Mouse (Mus musculus) kidney, postnatal 0 days (tissue): Measurements from ENCODE around the gene Vmn1r112. TPM values are rescaled to one million over a fixed set of nuclear protein-coding genes. Genes with fewer than 3 reads are reported as not detected.
"Not testable (repeated sequence)": the region's sequence is repeated elsewhere in the genome, so short reads cannot be mapped to it uniquely, and the experiment has no call there.

ENCODE experiments used
- ATAC-seq: fragments of 200-750 bp; cut with Nextera tagmentation; replicated peaks from 2 replicates; pipeline ENCODE4 v1.8.0; 2017; ENCODE audit warnings: low read depth, moderate number of reproducible peaks, moderate TSS enrichment, moderate library complexity; ENCODE audit not compliant: low FRiP score
- DNase-seq: peaks from one replicate; pipeline ENCODE4 v3.0.0-alpha.2; 2016; ENCODE audit warnings: low spot score
- H3K27ac ChIP-seq: fragments of 300-500 bp; sonication (generic); 2 replicates; pipeline ENCODE4 v1.5.1; 2014; ENCODE audit warnings: mild to moderate bottlenecking
- H3K27me3 ChIP-seq: fragments of 300-500 bp; sonication (generic); 2 replicates; pipeline ENCODE4 v1.6.1; 2014; ENCODE audit warnings: low read length, mixed read lengths; ENCODE audit not compliant: insufficient read depth
- H3K36me3 ChIP-seq: fragments of 300-500 bp; sonication (generic); 2 replicates; pipeline ENCODE4 v1.6.1; 2014; ENCODE audit warnings: low read length, mixed read lengths; ENCODE audit not compliant: insufficient read depth
- H3K4me1 ChIP-seq: fragments of 300-500 bp; sonication (generic); replicated peaks from 2 replicates; pipeline ENCODE4 v1.6.1; 2014; ENCODE audit warnings: antibody characterized with exemption, low read length, mixed read lengths; ENCODE audit not compliant: insufficient read depth
- H3K4me2 ChIP-seq: fragments of 300-500 bp; sonication (generic); 2 replicates; pipeline ENCODE4 v1.6.1; 2014; ENCODE audit warnings: mild to moderate bottlenecking, low read length, moderate library complexity, mixed read lengths
- H3K4me3 ChIP-seq: fragments of 300-500 bp; sonication (generic); replicated peaks from 2 replicates; pipeline ENCODE4 v1.5.1; 2014; ENCODE audit warnings: low read depth, low read length
- H3K9ac ChIP-seq: fragments of 300-500 bp; sonication (generic); 2 replicates; pipeline ENCODE4 v1.6.1; 2014; ENCODE audit warnings: low read depth, low read length
- H3K9me3 ChIP-seq: fragments of 300-500 bp; sonication (generic); replicated peaks from 2 replicates; pipeline ENCODE4 v1.6.1; 2016; ENCODE audit warnings: low read length, inconsistent platforms, mixed read lengths
- WGBS: fragments of 180-500 bp; shearing (Covaris S2); extraction: QIAGEN DNeasy Blood & Tissue Kit; methylation state at CpG from one replicate; pipeline ENCODE4 v1.1.7; 2014; 5-methylcytosine and 5-hydroxymethylcytosine counted together
- polyA plus RNA-seq: library from polyadenylated mRNA; unstranded; fragments of >200 nt; fragmentation: Nextera tagmentation; extraction: Ambion mirVana; gene quantifications from 2 replicates; pipeline ENCODE4 v1.2.1, GENCODE M21; 2015

The Vmn1r112 gene
- polyA plus RNA-seq = not detected in 2 replicates

- not testable (repeated sequence) for H3K27me3 ChIP-seq, H3K4me3 ChIP-seq, DNase-seq, H3K36me3 ChIP-seq, H3K4me2 ChIP-seq, ATAC-seq, H3K9ac ChIP-seq, H3K27ac ChIP-seq, H3K9me3 ChIP-seq, H3K4me1 ChIP-seq
- no CpG with 5 or more reads among the region's 3 CpGs for WGBS
These were observed at the start of gene Vmn1r112 for GRCm38 (mm10) chr7:20770885-20771284. Vmn1r112 (plus strand) TSS chr7:20771185.

GRCm38 (mm10) chr7:20730524-20730923 is 40.5 kb upstream of the Vmn1r112 start, which contains the start of gene Gm10668:
Gm10668 (minus strand) TSS chr7:20730624.
- not testable (repeated sequence) for DNase-seq, H3K4me3 ChIP-seq, H3K27ac ChIP-seq, H3K4me1 ChIP-seq, H3K36me3 ChIP-seq, H3K9me3 ChIP-seq, ATAC-seq, H3K9ac ChIP-seq, H3K4me2 ChIP-seq, H3K27me3 ChIP-seq
- WGBS = no CpG with 5 or more reads among the region's 1 CpGs

- not testable (repeated sequence) for DNase-seq, ATAC-seq, H3K27me3 ChIP-seq, H3K4me1 ChIP-seq, H3K9me3 ChIP-seq, H3K4me3 ChIP-seq, H3K4me2 ChIP-seq, H3K27ac ChIP-seq, H3K9ac ChIP-seq, H3K36me3 ChIP-seq
- 55% methylated on average over 2 of the region's 2 CpGs for WGBS
These were observed 16.0 kb downstream of the Vmn1r112 start, which contains the start of gene Vmn1r113 for GRCm38 (mm10) chr7:20786985-20787384. Vmn1r113 (plus strand) TSS chr7:20787285.

GRCm38 (mm10) chr7:20812086-20812485 is 41.1 kb downstream of the Vmn1r112 start, which contains the start of gene Vmn1r114:
Vmn1r114 (minus strand) TSS chr7:20812186.
- H3K4me2 ChIP-seq, DNase-seq, H3K27ac ChIP-seq, H3K27me3 ChIP-seq, H3K9me3 ChIP-seq, H3K4me3 ChIP-seq, H3K9ac ChIP-seq, H3K4me1 ChIP-seq, H3K36me3 ChIP-seq, ATAC-seq: not testable (repeated sequence)
- no CpG with 5 or more reads among the region's 5 CpGs for WGBS

Other genes with a start within 250 kb of the Vmn1r112 start
- gene Vmn1r104, start 237.3 kb upstream of the Vmn1r112 start, polyA plus RNA-seq = not detected in 2 replicates
- gene Gm5726, start 225.4 kb upstream of the Vmn1r112 start, polyA plus RNA-seq = not detected in 2 replicates
- gene Gm4141, start 194.9 kb upstream of the Vmn1r112 start, polyA plus RNA-seq = not detected in 2 replicates
- not detected in 2 replicates for gene Gm4513, start 172.2 kb upstream of the Vmn1r112 start, polyA plus RNA-seq
- gene Vmn1r107, start 102.3 kb upstream of the Vmn1r112 start, polyA plus RNA-seq = not detected in 2 replicates
- not detected in 2 replicates for gene Vmn1r111, start 68.0 kb upstream of the Vmn1r112 start, polyA plus RNA-seq
- gene Gm10668, start 40.6 kb upstream of the Vmn1r112 start, polyA plus RNA-seq = not detected in 2 replicates
- not detected in 2 replicates for gene Vmn1r113, start 16.1 kb downstream of the Vmn1r112 start, polyA plus RNA-seq
- gene Vmn1r114, start 41.0 kb downstream of the Vmn1r112 start, polyA plus RNA-seq = not detected in 2 replicates
- gene Vmn1r115, start 73.8 kb downstream of the Vmn1r112 start, polyA plus RNA-seq = not detected in 2 replicates
- not detected in 2 replicates for gene Vmn1r116, start 101.1 kb downstream of the Vmn1r112 start, polyA plus RNA-seq
- not detected in 2 replicates for gene Vmn1r117, start 112.9 kb downstream of the Vmn1r112 start, polyA plus RNA-seq
- not detected in 2 replicates for gene Vmn1r118, start 141.2 kb downstream of the Vmn1r112 start, polyA plus RNA-seq
- not detected in 2 replicates for gene Vmn1r119, start 241.3 kb downstream of the Vmn1r112 start, polyA plus RNA-seq